Mouse (Mus musculus) CD4-positive, CD25-positive, alpha-beta regulatory T cell (primary cell): Measurements from ENCODE around the gene Vmn1r172. TPM values are rescaled to one million over a fixed set of nuclear protein-coding genes. Genes with fewer than 3 reads are reported as not detected.

Source experiments
- polyA plus RNA-seq: library from polyadenylated mRNA; unstranded; fragments of 100-300 nt; shearing (Covaris generic); gene quantifications from one replicate; pipeline ENCODE4 v1.2.1, GENCODE M21; 2017

Vmn1r172 gene
- polyA plus RNA-seq: 0.02 TPM

DNA sequence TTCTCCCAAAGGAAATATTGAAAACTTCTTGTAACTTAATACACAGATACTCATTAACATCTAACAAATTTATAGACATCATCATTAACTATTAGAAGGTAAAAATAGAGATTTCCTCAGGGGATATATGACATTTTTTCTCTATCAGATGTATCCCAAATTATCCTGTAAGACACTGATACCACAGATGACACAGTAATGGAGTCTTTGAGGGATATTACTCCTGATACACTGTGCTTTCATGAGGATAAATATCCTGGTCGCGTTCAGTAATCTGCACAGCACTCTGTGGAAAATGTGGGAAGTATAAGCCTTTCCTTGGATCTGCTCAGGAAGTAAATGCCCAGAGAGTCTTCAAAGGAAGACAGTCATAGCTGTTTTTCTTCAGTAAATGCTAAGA, at the start of gene Vmn1r172:
Vmn1r172 (plus strand) TSS at position 301 of the 400 bp plus-strand sequence.

DNA sequence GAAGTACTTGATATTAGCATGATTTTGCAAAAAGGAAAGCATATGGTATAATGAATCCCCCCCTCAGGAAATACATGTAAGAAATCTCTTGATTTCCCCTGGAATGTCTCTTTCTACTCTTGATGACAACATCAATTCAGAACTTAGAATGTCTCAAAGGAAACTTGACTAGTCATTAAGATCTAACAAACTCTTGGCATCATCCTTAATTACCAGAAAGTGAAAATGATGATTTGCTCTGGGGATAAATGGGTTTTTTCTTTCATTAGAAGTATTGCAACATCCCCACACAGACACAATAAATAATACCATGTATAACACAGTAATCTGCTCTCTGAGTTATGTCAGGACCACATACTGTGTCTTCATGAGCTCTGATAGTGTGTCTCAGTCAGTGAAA, 27.7 kb upstream of the Vmn1r172 start, which contains the start of gene Vmn1r171:
Vmn1r171 (plus strand) TSS at position 301 of the 400 bp plus-strand sequence.

GRCm38 (mm10) chr7:23700403-23700802, 42.3 kb downstream of the Vmn1r172 start, which contains the start of gene Vmn1r173:
Gene Vmn1r173 (plus strand): TSS chr7:23700703.

Other genes with a start within 250 kb of the Vmn1r172 start
- not detected for gene Vmn1r167, start 151.1 kb upstream of the Vmn1r172 start, polyA plus RNA-seq
- not detected for gene Vmn1r168, start 118.6 kb upstream of the Vmn1r172 start, polyA plus RNA-seq
- not detected for gene Vmn1r169, start 82.8 kb upstream of the Vmn1r172 start, polyA plus RNA-seq
- gene Vmn1r170, start 52.1 kb upstream of the Vmn1r172 start, polyA plus RNA-seq: not detected
- gene Vmn1r171, start 27.6 kb upstream of the Vmn1r172 start, polyA plus RNA-seq: 0.06 TPM
- gene Vmn1r173, start 42.4 kb downstream of the Vmn1r172 start, polyA plus RNA-seq: 0.05 TPM
- gene Vmn1r174, start 94.0 kb downstream of the Vmn1r172 start, polyA plus RNA-seq: 0.05 TPM
- gene Vmn1r175, start 152.3 kb downstream of the Vmn1r172 start, polyA plus RNA-seq: not detected
- not detected for gene Vmn1r176, start 179.1 kb downstream of the Vmn1r172 start, polyA plus RNA-seq
- gene Vmn1r177, start 208.1 kb downstream of the Vmn1r172 start, polyA plus RNA-seq: not detected
- gene Vmn1r178, start 233.7 kb downstream of the Vmn1r172 start, polyA plus RNA-seq: not detected